Mouse (Mus musculus): ENCODE results near the gene Il1a. TPM values are rescaled to one million over a fixed set of nuclear protein-coding genes. Genes with fewer than 3 reads are reported as not detected.

Il1a gene
- polyA plus RNA-seq, 1 experiment from 2014 or later, result 4.8 TPM

GRCm38 (mm10) chr2:129261151-129261794 is 48.5 kb downstream of the Il1a start:
- no peak overlapping the region for H3K4me2 ChIP-seq (ENCODE audit: low read depth, low read length)
- H3K4me1 ChIP-seq (ENCODE audit: insufficient read depth), result 0 out of 2 replicates have a peak, but pooled peaks cover 4% of the 10 kb centered on the region
- TF ChIP-seq CTCF (IDR thresholded peaks at IDR 0.05; ENCODE audit: low read depth) (no peak), EP300 (IDR thresholded peaks at IDR 0.05; ENCODE audit: low read depth) (no peak)
- no peak for DNase-seq
- H3K9me3 ChIP-seq (ENCODE audit: low read length), result no peaks in the 10 kb centered on the region; the same call in 1 of the 2 replicates
- no peak overlapping the region for H3K4me3 ChIP-seq (ENCODE audit: low read depth, low read length)
- H3K27ac ChIP-seq (ENCODE audit: low read depth), result no peak overlapping the region
- 34% methylated on average over 6 of the region's 6 CpGs for WGBS (ENCODE audit: insufficient replicate concordance)
- H3K36me3 ChIP-seq (replicated peaks; ENCODE audit: insufficient read depth, low read length), result no peaks in the 10 kb centered on the region
- H3K9ac ChIP-seq (replicated peaks), result no peak overlapping the region
- no peak for ATAC-seq
- no peaks in the 10 kb centered on the region for H3K27me3 ChIP-seq (ENCODE audit: insufficient read depth, low read length)

- Histone ChIP-seq H3K4me3 (ENCODE audit: low read depth, low read length) (no peak overlapping the region), H3K27me3 (ENCODE audit: insufficient read depth, low read length) (no peaks in the 10 kb centered on the region), H3K9me3 (ENCODE audit: low read length) (no peaks in the 10 kb centered on the region), H3K36me3 (replicated peaks; ENCODE audit: insufficient read depth, low read length) (no peaks in the 10 kb centered on the region), H3K27ac (ENCODE audit: low read depth) (no peak overlapping the region), H3K9ac (replicated peaks) (no peak overlapping the region), H3K4me2 (ENCODE audit: low read depth, low read length) (no peak overlapping the region), H3K4me1 (ENCODE audit: insufficient read depth) (0 out of 2 replicates have a peak, but pooled peaks cover 6% of the 10 kb centered on the region)
- TF ChIP-seq EP300 (IDR thresholded peaks at IDR 0.05; ENCODE audit: low read depth) (no peak), CTCF (IDR thresholded peaks at IDR 0.05; ENCODE audit: low read depth) (no peak)
- DNase-seq (no peak), ATAC-seq (no peak)
- WGBS (ENCODE audit: insufficient replicate concordance), result 73% methylated on average over 3 of the region's 3 CpGs
Observed at GRCm38 (mm10) chr2:129260646-129261045, 49.1 kb downstream of the Il1a start.

- Histone ChIP-seq H3K9ac (replicated peaks) (no peak overlapping the region), H3K36me3 (replicated peaks; ENCODE audit: insufficient read depth, low read length) (no peaks in the 10 kb centered on the region), H3K27ac (ENCODE audit: low read depth) (no peak overlapping the region), H3K9me3 (ENCODE audit: low read length) (no peaks in the 10 kb centered on the region), H3K27me3 (ENCODE audit: insufficient read depth, low read length) (no peaks in the 10 kb centered on the region), H3K4me2 (ENCODE audit: low read depth, low read length) (no peak overlapping the region), H3K4me3 (ENCODE audit: low read depth, low read length) (no peak overlapping the region), H3K4me1 (ENCODE audit: insufficient read depth) (0 out of 2 replicates have a peak, but pooled peaks cover 6% of the 10 kb centered on the region)
- TF ChIP-seq EP300 (IDR thresholded peaks at IDR 0.05; ENCODE audit: low read depth) (no peak), CTCF (IDR thresholded peaks at IDR 0.05; ENCODE audit: low read depth) (peak; percentile 99)
- 36% methylated on average over 7 of the region's 7 CpGs for WGBS (ENCODE audit: insufficient replicate concordance)
- ATAC-seq (peak; percentile 58), DNase-seq (peak; percentile 72)
Observed at GRCm38 (mm10) chr2:129258475-129259211, 51.1 kb downstream of the Il1a start.

- 86% methylated on average over 3 of the region's 3 CpGs for WGBS (ENCODE audit: insufficient replicate concordance)
- H3K9me3 ChIP-seq (ENCODE audit: low read length), result no peaks in the 10 kb centered on the region
- H3K4me2 ChIP-seq (ENCODE audit: low read depth, low read length), result no peak overlapping the region
- no peak overlapping the region for H3K27ac ChIP-seq (ENCODE audit: low read depth)
- ATAC-seq (no peak), DNase-seq (no peak)
- no peak overlapping the region for H3K4me3 ChIP-seq (ENCODE audit: low read depth, low read length)
- TF ChIP-seq EP300 (IDR thresholded peaks at IDR 0.05; ENCODE audit: low read depth), result no peak
- H3K27me3 ChIP-seq (ENCODE audit: insufficient read depth, low read length), result no peaks in the 10 kb centered on the region
- H3K4me1 ChIP-seq (ENCODE audit: insufficient read depth), result 0 out of 2 replicates have a peak, but pooled peaks cover 6% of the 10 kb centered on the region
- H3K9ac ChIP-seq (replicated peaks), result no peak overlapping the region
- H3K36me3 ChIP-seq (replicated peaks; ENCODE audit: insufficient read depth, low read length), result no peaks in the 10 kb centered on the region
Observed at GRCm38 (mm10) chr2:129258056-129258455, 51.7 kb downstream of the Il1a start.

GRCm38 (mm10) chr2:129256006-129256405 is 53.8 kb downstream of the Il1a start:
- Histone ChIP-seq H3K4me2 (ENCODE audit: low read depth, low read length) (no peak overlapping the region), H3K9ac (replicated peaks) (no peak overlapping the region), H3K4me1 (ENCODE audit: insufficient read depth) (0 out of 2 replicates have a peak, but pooled peaks cover 6% of the 10 kb centered on the region), H3K27ac (ENCODE audit: low read depth) (no peak overlapping the region), H3K27me3 (ENCODE audit: insufficient read depth, low read length) (no peaks in the 10 kb centered on the region), H3K36me3 (replicated peaks; ENCODE audit: insufficient read depth, low read length) (no peaks in the 10 kb centered on the region), H3K4me3 (ENCODE audit: low read depth, low read length) (no peak overlapping the region), H3K9me3 (ENCODE audit: low read length) (no peaks in the 10 kb centered on the region)
- DNase-seq (no peak), ATAC-seq (no peak)
- no peak for TF ChIP-seq EP300 (IDR thresholded peaks at IDR 0.05; ENCODE audit: low read depth)
- TF ChIP-seq CTCF (IDR thresholded peaks at IDR 0.05; ENCODE audit: low read depth), result no peak
- 72% methylated on average over 4 of the region's 4 CpGs for WGBS (ENCODE audit: insufficient replicate concordance)

DNA sequence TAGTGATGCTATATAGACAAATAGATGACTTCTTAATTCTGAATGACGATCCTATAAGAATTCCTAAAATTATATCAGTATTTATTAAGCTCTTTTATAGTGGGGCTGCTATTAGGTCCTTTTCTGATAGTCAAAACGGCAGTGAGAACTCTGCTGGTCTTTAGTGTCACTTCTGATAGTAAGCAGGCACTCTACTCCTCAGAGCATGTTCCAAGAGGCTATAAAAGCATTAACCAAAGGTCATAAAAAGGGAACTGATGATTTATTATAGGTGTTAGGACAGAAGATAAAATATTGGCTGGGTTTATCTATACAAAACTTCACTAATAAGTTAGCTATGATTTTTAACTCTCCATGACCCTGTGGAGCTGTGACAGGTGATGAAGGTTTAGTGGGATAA is 55.7 kb downstream of the Il1a start:
- Histone ChIP-seq H3K4me2 (ENCODE audit: low read depth, low read length) (no peak overlapping the region), H3K4me3 (ENCODE audit: low read depth, low read length) (no peak overlapping the region), H3K36me3 (replicated peaks; ENCODE audit: insufficient read depth, low read length) (no peaks in the 10 kb centered on the region), H3K4me1 (ENCODE audit: insufficient read depth) (0 out of 2 replicates have a peak, but pooled peaks cover 6% of the 10 kb centered on the region), H3K9me3 (ENCODE audit: low read length) (no peaks in the 10 kb centered on the region), H3K9ac (replicated peaks) (no peak overlapping the region), H3K27ac (ENCODE audit: low read depth) (no peak overlapping the region), H3K27me3 (ENCODE audit: insufficient read depth, low read length) (no peaks in the 10 kb centered on the region)
- DNase-seq (no peak), ATAC-seq (no peak)
- WGBS (ENCODE audit: insufficient replicate concordance), result 54% methylated on average over 2 of the region's 2 CpGs
- TF ChIP-seq EP300 (IDR thresholded peaks at IDR 0.05; ENCODE audit: low read depth), result no peak
- TF ChIP-seq CTCF (IDR thresholded peaks at IDR 0.05; ENCODE audit: low read depth), result no peak

All from liver, postnatal 0 days (tissue).